8 mouse cellular contexts compared by ENCODE assay signal in the genomic region with DNA sequence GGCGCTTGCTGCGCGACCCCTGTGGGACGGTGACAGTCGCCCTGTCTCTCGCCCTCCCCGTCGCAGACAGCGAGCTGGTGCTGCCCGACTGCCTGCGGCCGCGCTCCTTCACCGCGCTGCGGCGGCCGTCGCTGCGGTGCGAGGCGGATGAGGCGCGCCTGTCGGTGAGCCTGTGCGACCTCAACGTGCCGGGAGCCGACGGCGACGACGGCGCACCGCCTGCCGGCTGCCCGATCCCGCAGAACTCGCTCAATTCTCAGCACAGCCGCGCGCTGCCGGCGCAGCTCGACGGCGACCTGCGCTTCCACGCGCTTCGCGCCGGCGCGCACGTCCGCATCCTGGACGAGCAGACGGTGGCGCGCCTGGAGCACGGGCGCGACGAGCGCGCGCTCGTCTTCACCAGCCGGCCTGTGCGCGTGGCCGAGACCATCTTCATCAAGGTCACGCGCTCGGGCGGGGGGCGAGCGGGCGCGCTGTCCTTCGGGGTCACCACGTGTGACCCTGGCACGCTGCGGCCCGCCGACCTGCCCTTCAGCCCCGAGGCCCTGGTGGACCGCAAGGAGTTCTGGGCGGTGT.
DNase-seq lines count a peak whose midpoint lies in the region; ATAC-seq and TF ChIP-seq lines count a peak whose summit lies in the region.

No protein-coding gene starts in this region.

- peak overlapping the region; percentile 40; the same call in 1 of the 2 replicates for H3K9ac ChIP-seq in kidney, embryonic 14.5 days (ENCODE audit: low read depth, low read length)
- peak overlapping the region; percentile 4; the same call in 1 of the 2 replicates for H3K9ac ChIP-seq in hindbrain, embryonic 11.5 days (ENCODE audit: low read depth, low read length)
- no peak overlapping the region for H3K9ac ChIP-seq in midbrain, embryonic 13.5 days (replicated peaks)

- 3% methylated on average over 90 of the region's 90 CpGs for WGBS in kidney, embryonic 14.5 days
- WGBS in hindbrain, embryonic 11.5 days = 3% methylated on average over 87 of the region's 90 CpGs
- 3% methylated on average over 90 of the region's 90 CpGs for WGBS in midbrain, embryonic 13.5 days

- peaks cover 6% of the 10 kb centered on the region; the same call in 1 of the 2 replicates for H3K9me3 ChIP-seq in kidney, embryonic 14.5 days (ENCODE audit: control insufficient read depth, low read length)
- no peaks in the 10 kb centered on the region for H3K9me3 ChIP-seq in hindbrain, embryonic 11.5 days (ENCODE audit: control insufficient read depth, low read length)
- H3K9me3 ChIP-seq in midbrain, embryonic 13.5 days = 0 out of 2 replicates have a peak, but pooled peaks cover 2% of the 10 kb centered on the region

- peak overlapping the region; percentile 41 for H3K4me3 ChIP-seq in kidney, embryonic 14.5 days (ENCODE audit: low read length)
- peak overlapping the region; percentile 24 for H3K4me3 ChIP-seq in hindbrain, embryonic 11.5 days (ENCODE audit: low read depth, low read length)
- H3K4me3 ChIP-seq in midbrain, embryonic 13.5 days (replicated peaks) = peak overlapping the region; percentile 38

- peaks cover 5% of the 10 kb centered on the region; the same call in 1 of the 2 replicates for H3K4me1 ChIP-seq in kidney, embryonic 14.5 days (ENCODE audit: control insufficient read depth, insufficient read depth, low read length)
- no peaks in the 10 kb centered on the region for H3K4me1 ChIP-seq in hindbrain, embryonic 11.5 days (replicated peaks; ENCODE audit: control insufficient read depth, insufficient read depth, low read length)
- peaks cover 9% of the 10 kb centered on the region for H3K4me1 ChIP-seq in midbrain, embryonic 13.5 days (replicated peaks)

- TF ChIP-seq POLR2A in brain, embryonic 14.5 days (IDR thresholded peaks at IDR 0.05; ENCODE audit: borderline replicate concordance, extremely low read depth, insufficient read depth, insufficient read length, poor library complexity, severe bottlenecking) = no peak

- peak; percentile 1; the same call in 1 of the 2 replicates for TF ChIP-seq CTCF in brain, embryonic 14.5 days (IDR thresholded peaks at IDR 0.05; ENCODE audit: borderline replicate concordance, extremely low read depth, insufficient read depth, insufficient read length)

- no peak for ATAC-seq in kidney, embryonic 14.5 days (ENCODE audit: low FRiP score, low TSS enrichment)
- no peak; the same call in 1 of the 2 replicates for ATAC-seq in hindbrain, embryonic 11.5 days (ENCODE audit: low FRiP score)
- ATAC-seq in midbrain, embryonic 13.5 days = 0 out of 2 replicates have a peak, but pooled peaks have one; percentile 31

- no peak overlapping the region for H3K27ac ChIP-seq in kidney, embryonic 14.5 days (ENCODE audit: low read depth, low read length)
- H3K27ac ChIP-seq in hindbrain, embryonic 11.5 days (ENCODE audit: low read depth, low read length) = no peak overlapping the region
- no peak overlapping the region for H3K27ac ChIP-seq in midbrain, embryonic 13.5 days

- no peaks in the 10 kb centered on the region for H3K36me3 ChIP-seq in kidney, embryonic 14.5 days (ENCODE audit: control insufficient read depth, insufficient read depth, low read length)
- H3K36me3 ChIP-seq in hindbrain, embryonic 11.5 days (ENCODE audit: control insufficient read depth, insufficient read depth, low read length) = no peaks in the 10 kb centered on the region
- no peaks in the 10 kb centered on the region for H3K36me3 ChIP-seq in midbrain, embryonic 13.5 days

- peak overlapping the region; percentile 72 for H3K4me2 ChIP-seq in kidney, embryonic 14.5 days (replicated peaks; ENCODE audit: low read depth, low read length)
- peak overlapping the region; percentile 56 for H3K4me2 ChIP-seq in hindbrain, embryonic 11.5 days (replicated peaks; ENCODE audit: low read depth, low read length)
- peak overlapping the region; percentile 52 for H3K4me2 ChIP-seq in midbrain, embryonic 13.5 days (replicated peaks)

- DNase-seq in kidney, adult 9 months = no peak
- DNase-seq in brain, embryonic 14.5 days (ENCODE audit: low read depth) = peak; percentile 63
- DNase-seq in hindbrain, embryonic 11.5 days (ENCODE audit: low spot score) = peak; percentile 55
- no peak for DNase-seq in B cell, adult 2 months
- no peak for DNase-seq in gastrocnemius, postnatal 25 days
- DNase-seq in left cerebral cortex, adult 9 months (ENCODE audit: low spot score in 2 of 2) = no peak

- H3K27me3 ChIP-seq in kidney, embryonic 14.5 days (ENCODE audit: control insufficient read depth, insufficient read depth, low read length) = peaks cover 30% of the 10 kb centered on the region
- H3K27me3 ChIP-seq in hindbrain, embryonic 11.5 days (ENCODE audit: control insufficient read depth, insufficient read depth, low read length) = peaks cover 30% of the 10 kb centered on the region
- peaks cover 40% of the 10 kb centered on the region for H3K27me3 ChIP-seq in midbrain, embryonic 13.5 days

Comparison
In these comparisons a context has a peak if more than half of its experiments do, and no peak if none do; other contexts are left out.
1. DNase-seq: peak in brain, embryonic 14.5 days (single experiment) and hindbrain, embryonic 11.5 days (single experiment); none in kidney, adult 9 months (single experiment), B cell, adult 2 months (0 of 2), gastrocnemius, postnatal 25 days (single experiment) and left cerebral cortex, adult 9 months (0 of 2).
2. Peak in every context shown above with its lines, with median percentiles within 50 percentile points of each other: H3K4me2 ChIP-seq and H3K4me3 ChIP-seq.